Mouse (Mus musculus) heart, postnatal 36 days (tissue): ENCODE measurements around the gene Abcb6. TPM values are rescaled to one million over a fixed set of nuclear protein-coding genes. Genes with fewer than 3 reads are reported as not detected.

Source experiments
- DNase-seq, 2 experiments: peaks; one replicate each; pipeline ENCODE4 v3.0.0; 2021 to 2022
- intact Hi-C: fragments of 180-260 bp; cut with DNase I; formaldehyde crosslinking; loops from one replicate; pipeline ENCODE4 v1.15.1; 2025
- total RNA-seq, 2 experiments: library from RNA; stranded (reverse); gene quantifications; 2 replicates each; pipeline ENCODE4 v1.2.3; 2021

The Abcb6 gene
- total RNA-seq, 2 experiments from 2014 or later, result 28.8 to 30.4 TPM

- intact Hi-C loops, result loop anchor here (1.0 kb wide), 1 partner anchor 17 kb away; the partner anchor contains the start of genes Ankzf1 and Atg9a
- peak; percentile 35 to 46 for DNase-seq
These were observed 28.9 kb upstream of the Abcb6 start for GRCm38 (mm10) chr1:75208967-75209678.

- intact Hi-C loops, result no loop called here
- DNase-seq, result no peak
These were observed 21.0 kb upstream of the Abcb6 start for GRCm38 (mm10) chr1:75201236-75201635.

GRCm38 (mm10) chr1:75192452-75192851, 12.3 kb upstream of the Abcb6 start:
- intact Hi-C loops, result loop anchor here (1.0 to 5.0 kb wide), 2 partner anchors 17 to 125 kb away; partner anchors contain the start of gene Dnpep
- peak in 1 of 2 experiments; percentile 32 for DNase-seq

- intact Hi-C loops, result loop anchor here (1.0 to 5.0 kb wide), 3 partner anchors 17 to 125 kb away; partner anchors contain the start of genes Dnpep and Zfand2b
- DNase-seq, result peak; percentile 89 to 92
These were observed 11.6 kb upstream of the Abcb6 start, which contains the start of the genes Ankzf1 and Atg9a for GRCm38 (mm10) chr1:75191622-75192402. Ankzf1 (plus strand) TSS chr1:75192151. Atg9a (minus strand) TSS chr1:75192196.

- DNase-seq, result no peak
- intact Hi-C loops, result loop anchor here (2.0 to 5.0 kb wide), 2 partner anchors 22 to 126 kb away; partner anchors contain the start of genes Dnpep and Zfand2b
These were observed 11.0 kb upstream of the Abcb6 start for GRCm38 (mm10) chr1:75191258-75191621.

GRCm38 (mm10) chr1:75190577-75190976, 10.4 kb upstream of the Abcb6 start:
- intact Hi-C loops, result loop anchor here (2.0 to 5.0 kb wide), 2 partner anchors 22 to 127 kb away; partner anchors contain the start of genes Dnpep and Zfand2b
- DNase-seq, result no peak

- DNase-seq, result no peak
- intact Hi-C loops, result no loop called here
These were observed 7.8 kb upstream of the Abcb6 start for GRCm38 (mm10) chr1:75187914-75188483.

GRCm38 (mm10) chr1:75187126-75187525, 6.9 kb upstream of the Abcb6 start:
- no peak for DNase-seq
- intact Hi-C loops, result no loop called here

GRCm38 (mm10) chr1:75185495-75185894, 5.3 kb upstream of the Abcb6 start:
- no peak for DNase-seq
- intact Hi-C loops, result no loop called here

GRCm38 (mm10) chr1:75182160-75182559, 2.0 kb upstream of the Abcb6 start:
- intact Hi-C loops, result loop anchor here (5.0 kb wide), 1 partner anchor 70 kb away; no protein-coding TSS in a partner anchor
- DNase-seq, result no peak

GRCm38 (mm10) chr1:75181377-75181870, 1.2 kb upstream of the Abcb6 start:
- intact Hi-C loops, result loop anchor here (5.0 kb wide), 1 partner anchor 71 kb away; no protein-coding TSS in a partner anchor
- DNase-seq, result no peak

- DNase-seq, result no peak
- intact Hi-C loops, result loop anchor here (5.0 kb wide), 1 partner anchor 72 kb away; no protein-coding TSS in a partner anchor
These were observed 549 bp upstream of the Abcb6 start for GRCm38 (mm10) chr1:75180741-75181140.

- intact Hi-C loops, result loop anchor here (5.0 kb wide), 1 partner anchor 73 kb away; no protein-coding TSS in a partner anchor
- DNase-seq, result peak; percentile 39 to 55
These were observed 673 bp downstream of the Abcb6 start for GRCm38 (mm10) chr1:75179334-75180104.

GRCm38 (mm10) chr1:75168472-75169464, 11.4 kb downstream of the Abcb6 start, which contains the start of gene Zfand2b:
Zfand2b (plus strand) TSS chr1:75168646.
- intact Hi-C loops, result loop anchor here (1.0 to 5.0 kb wide), 3 partner anchors 22 to 69 kb away; partner anchors contain the start of gene Dnajb2
- DNase-seq, result peak; percentile 97

- intact Hi-C loops, result loop anchor here (1.0 to 5.0 kb wide), 3 partner anchors 23 to 69 kb away; partner anchors contain the start of gene Dnajb2
- DNase-seq, result no peak
These were observed 12.1 kb downstream of the Abcb6 start for GRCm38 (mm10) chr1:75168093-75168471.

- no peak for DNase-seq
- intact Hi-C loops, result no loop called here
These were observed 20.0 kb downstream of the Abcb6 start for GRCm38 (mm10) chr1:75160256-75160617.

GRCm38 (mm10) chr1:75159540-75160255, 20.5 kb downstream of the Abcb6 start:
- intact Hi-C loops, result no loop called here
- DNase-seq, result no peak

GRCm38 (mm10) chr1:75158990-75159389, 21.2 kb downstream of the Abcb6 start:
- intact Hi-C loops, result no loop called here
- DNase-seq, result no peak
